Mouse (Mus musculus): ENCODE measurements around the gene Cct7. TPM values are rescaled to one million over a fixed set of nuclear protein-coding genes. Genes with fewer than 3 reads are reported as not detected.

The Cct7 gene
- polyA plus RNA-seq, 1 experiment from 2014 or later, result 591 TPM

GRCm38 (mm10) chr6:85513531-85513910, 62.2 kb downstream of the Cct7 start, which contains the start of gene Egr4:
Gene Egr4, minus strand, starts transcription at chr6:85513589.
- Histone ChIP-seq H3K36me3 (ENCODE audit: control insufficient read depth, insufficient read depth, low read length) (no peaks in the 10 kb centered on the region), H3K4me1 (ENCODE audit: control insufficient read depth, insufficient read depth, low read length) (peaks cover 21% of the 10 kb centered on the region), H3K27ac (replicated peaks; ENCODE audit: low read depth, low read length) (no peak within 1 kb of the TSS), H3K4me3 (replicated peaks; ENCODE audit: low read depth, low read length) (peak within 1 kb of the TSS; percentile 41), H3K4me2 (ENCODE audit: low read length) (peak within 1 kb of the TSS; percentile 79), H3K9ac (replicated peaks; ENCODE audit: low read length) (peak within 1 kb of the TSS; percentile 36; the same call in 1 of the 2 replicates), H3K9me3 (ENCODE audit: control insufficient read depth, low read length) (no peaks in the 10 kb centered on the region), H3K27me3 (ENCODE audit: control insufficient read depth, insufficient read depth, low read length) (peaks cover 75% of the 10 kb centered on the region)
- ATAC-seq (ENCODE audit: low FRiP score, low TSS enrichment), result peak; percentile 44; the same call in 1 of the 2 replicates
- peak; percentile 82 for DNase-seq
- under 1% methylated on average over 38 of the region's 38 CpGs for WGBS

GRCm38 (mm10) chr6:85515941-85516340, 64.6 kb downstream of the Cct7 start:
- 75% methylated on average over 4 of the region's 4 CpGs for WGBS
- H3K4me2 ChIP-seq (ENCODE audit: low read length), result no peak overlapping the region
- H3K36me3 ChIP-seq (ENCODE audit: control insufficient read depth, insufficient read depth, low read length), result no peaks in the 10 kb centered on the region
- H3K4me3 ChIP-seq (replicated peaks; ENCODE audit: low read depth, low read length), result no peak overlapping the region
- peaks cover 52% of the 10 kb centered on the region for H3K27me3 ChIP-seq (ENCODE audit: control insufficient read depth, insufficient read depth, low read length)
- ATAC-seq (ENCODE audit: low FRiP score, low TSS enrichment) (no peak), DNase-seq (no peak)
- H3K27ac ChIP-seq (replicated peaks; ENCODE audit: low read depth, low read length), result no peak overlapping the region
- no peaks in the 10 kb centered on the region for H3K9me3 ChIP-seq (ENCODE audit: control insufficient read depth, low read length)
- H3K9ac ChIP-seq (replicated peaks; ENCODE audit: low read length), result no peak overlapping the region
- peaks cover 21% of the 10 kb centered on the region for H3K4me1 ChIP-seq (ENCODE audit: control insufficient read depth, insufficient read depth, low read length)

Other genes with a start within 250 kb of the Cct7 start
- 15.6 and 24.0 TPM in 2 replicates for gene Sfxn5, start 118.1 kb upstream of the Cct7 start, polyA plus RNA-seq (2014; fragmentation: Nextera tagmentation; extraction: Ambion mirVana)
- gene Rab11fip5, start 76.9 kb upstream of the Cct7 start, polyA plus RNA-seq (2014; fragmentation: Nextera tagmentation; extraction: Ambion mirVana), result 15.0 and 15.7 TPM in 2 replicates
- gene Noto, start 27.6 kb upstream of the Cct7 start, polyA plus RNA-seq (2014; fragmentation: Nextera tagmentation; extraction: Ambion mirVana), result not detected in 2 replicates
- gene Smyd5, start 19.5 kb upstream of the Cct7 start, polyA plus RNA-seq (2014; fragmentation: Nextera tagmentation; extraction: Ambion mirVana), result 54.0 and 55.9 TPM in 2 replicates
- 15.0 and 18.5 TPM in 2 replicates for gene Pradc1, start 456 bp downstream of the Cct7 start, polyA plus RNA-seq (2014; fragmentation: Nextera tagmentation; extraction: Ambion mirVana)
- 10.1 and 11.4 TPM in 2 replicates for gene Fbxo41, start 51.5 kb downstream of the Cct7 start, polyA plus RNA-seq (2014; fragmentation: Nextera tagmentation; extraction: Ambion mirVana)
- gene Egr4, start 62.1 kb downstream of the Cct7 start, polyA plus RNA-seq (2014; fragmentation: Nextera tagmentation; extraction: Ambion mirVana), result not detected in 2 replicates
- 6.1 and 6.7 TPM in 2 replicates for gene Alms1, start 136.0 kb downstream of the Cct7 start, polyA plus RNA-seq (2014; fragmentation: Nextera tagmentation; extraction: Ambion mirVana)